ENCODE assay signal across 12 mouse cellular contexts in the genomic region with DNA sequence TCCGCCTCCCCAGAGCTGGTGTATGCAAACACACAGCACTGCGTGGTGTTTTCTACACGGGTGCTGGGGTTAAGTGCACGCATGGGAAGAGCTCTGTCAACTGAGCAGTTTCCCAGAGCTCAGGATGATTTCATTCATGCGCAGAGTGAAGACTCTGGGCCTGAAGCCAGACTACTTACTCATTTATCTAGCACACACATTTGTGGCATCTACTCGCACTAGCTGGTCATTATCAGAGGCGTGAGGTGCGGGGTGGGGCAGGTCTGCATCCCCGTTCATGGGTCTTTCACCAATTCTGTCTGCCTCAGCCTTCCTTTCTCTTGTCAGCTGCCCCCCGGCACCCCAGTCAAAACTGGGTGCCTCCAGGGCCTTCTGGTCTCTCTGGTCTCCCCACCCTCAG.
A peak's percentile ranks its signal among the peaks of the same experiment; 100 is the strongest.
DNase-seq lines count a peak whose midpoint lies in the region; ATAC-seq and TF ChIP-seq lines count a peak whose summit lies in the region.
"Had no signal": no experiment of that assay in that cellular context is flagged by ENCODE, and none has a peak within 500 bp of the region (broad histone marks: within the 10 kb centered on the region; RNA-seq: fewer than 3 reads in every experiment).

No protein-coding gene starts in this region.

- H3K4me3 ChIP-seq in MEL (ENCODE audit: control insufficient read depth in 1 of 2, insufficient read depth in 1 of 2, low read depth in 2 of 2, low read length in 2 of 2), result peak overlapping the region; percentile 1 to 14; a peak in 2 of 4 replicates
- no peak overlapping the region for H3K4me3 ChIP-seq in heart, embryonic 12.5 days
- H3K4me3 ChIP-seq in liver, embryonic 16.5 days (ENCODE audit: low read depth, low read length), result peak overlapping the region; percentile 20; the same call in 1 of the 2 replicates
- H3K4me3 ChIP-seq in midbrain, embryonic 14.5 days (replicated peaks; ENCODE audit: low read depth, low read length), result no peak overlapping the region
- H3K4me3 ChIP-seq: limb, embryonic 12.5 days had no signal

- no peaks in the 10 kb centered on the region for H3K27me3 ChIP-seq in MEL (ENCODE audit: control insufficient read depth in 1 of 2, insufficient read depth in 2 of 2, low read length in 2 of 2)
- no peaks in the 10 kb centered on the region for H3K27me3 ChIP-seq in heart, embryonic 12.5 days (replicated peaks)
- H3K27me3 ChIP-seq in liver, embryonic 16.5 days (ENCODE audit: control insufficient read depth, insufficient read depth, low read depth, low read length), result no peaks in the 10 kb centered on the region
- no peaks in the 10 kb centered on the region for H3K27me3 ChIP-seq in midbrain, embryonic 14.5 days (ENCODE audit: control insufficient read depth, insufficient read depth, low read length)
- H3K27me3 ChIP-seq: limb, embryonic 12.5 days had no signal

- TF ChIP-seq RAD21 in MEL (IDR thresholded peaks at IDR 0.05; ENCODE audit: low read depth, low read length), result no peak

- H3K9ac ChIP-seq in MEL (ENCODE audit: control insufficient read depth, low read depth, low read length, poor library complexity, severe bottlenecking), result peak overlapping the region; percentile 37
- 0 out of 2 replicates have a peak overlapping the region, but pooled peaks have one; percentile 11 for H3K9ac ChIP-seq in heart, embryonic 12.5 days
- peak overlapping the region; percentile 57 for H3K9ac ChIP-seq in liver, embryonic 16.5 days (ENCODE audit: low read depth, low read length)
- H3K9ac ChIP-seq in midbrain, embryonic 14.5 days (replicated peaks; ENCODE audit: low read length), result no peak overlapping the region
- H3K9ac ChIP-seq: forebrain, postnatal 0 days; limb, embryonic 12.5 days had no signal

- peak overlapping the region; percentile 76 for H3K27ac ChIP-seq in MEL (ENCODE audit: control insufficient read depth, low read depth, low read length)
- H3K27ac ChIP-seq in heart, embryonic 12.5 days (ENCODE audit: poor library complexity, severe bottlenecking), result peak overlapping the region; percentile 50
- peak overlapping the region; percentile 98 for H3K27ac ChIP-seq in liver, embryonic 16.5 days (ENCODE audit: low read length)
- no peak overlapping the region for H3K27ac ChIP-seq in midbrain, embryonic 14.5 days (replicated peaks; ENCODE audit: low read depth, low read length)
- H3K27ac ChIP-seq: limb, embryonic 12.5 days had no signal

- H3K36me3 ChIP-seq in MEL (ENCODE audit: control insufficient read depth in 1 of 2, insufficient read depth in 2 of 2, low read length in 2 of 2), result peaks cover 0 to 28% of the 10 kb centered on the region in 2 experiments; a peak in 2 of 4 replicates
- no peaks in the 10 kb centered on the region for H3K36me3 ChIP-seq in heart, embryonic 12.5 days
- H3K36me3 ChIP-seq in liver, embryonic 16.5 days (ENCODE audit: control insufficient read depth, insufficient read depth), result no peaks in the 10 kb centered on the region
- no peaks in the 10 kb centered on the region for H3K36me3 ChIP-seq in midbrain, embryonic 14.5 days (ENCODE audit: control insufficient read depth, insufficient read depth, low read length)
- H3K36me3 ChIP-seq: limb, embryonic 12.5 days had no signal

- no peak for TF ChIP-seq POLR2A in MEL (IDR thresholded peaks at IDR 0.05; ENCODE audit: control insufficient read depth in 1 of 2, insufficient read depth in 1 of 2, low read depth in 1 of 2, low read length in 2 of 2, poor library complexity in 1 of 2)

- H3K9me3 ChIP-seq in MEL (replicated peaks; ENCODE audit: insufficient read depth, low read length), result no peaks in the 10 kb centered on the region
- peaks cover 3% of the 10 kb centered on the region; the same call in 1 of the 2 replicates for H3K9me3 ChIP-seq in heart, embryonic 12.5 days (replicated peaks)
- peaks cover 4% of the 10 kb centered on the region for H3K9me3 ChIP-seq in liver, embryonic 16.5 days (replicated peaks; ENCODE audit: control insufficient read depth, low read length)
- no peaks in the 10 kb centered on the region for H3K9me3 ChIP-seq in midbrain, embryonic 14.5 days (ENCODE audit: control insufficient read depth, low read length)

- 46% methylated on average over 10 of the region's 10 CpGs for WGBS in heart, embryonic 12.5 days
- 28% methylated on average over 10 of the region's 10 CpGs for WGBS in liver, embryonic 16.5 days (ENCODE audit: insufficient replicate concordance)
- WGBS in midbrain, embryonic 14.5 days, result 89% methylated on average over 10 of the region's 10 CpGs

- peaks cover 11 to 29% of the 10 kb centered on the region in 2 experiments for H3K4me1 ChIP-seq in MEL (ENCODE audit: control insufficient read depth in 1 of 2, insufficient read depth in 2 of 2, low read length in 2 of 2)
- peaks cover 41% of the 10 kb centered on the region for H3K4me1 ChIP-seq in heart, embryonic 12.5 days (replicated peaks)
- peaks cover 33% of the 10 kb centered on the region for H3K4me1 ChIP-seq in liver, embryonic 16.5 days (ENCODE audit: control insufficient read depth, low read depth, low read length)
- H3K4me1 ChIP-seq in midbrain, embryonic 14.5 days (ENCODE audit: control insufficient read depth, insufficient read depth, low read length), result no peaks in the 10 kb centered on the region

- H3K79me2 ChIP-seq in MEL (ENCODE audit: control insufficient read depth, insufficient read depth, low read length, poor library complexity), result no peaks in the 10 kb centered on the region

- TF ChIP-seq CTCF in MEL (IDR thresholded peaks at IDR 0.05 in 2 of 3, conservative IDR thresholded peaks at IDR 0.05 in 1 of 3; ENCODE audit: control insufficient read depth in 1 of 3, insufficient read depth in 1 of 3, low read depth in 2 of 3, low read length in 3 of 3, poor library complexity in 1 of 3, severe bottlenecking in 1 of 3), result no peak

- peak; percentile 90 to 95 for TF ChIP-seq EP300 in MEL (IDR thresholded peaks at IDR 0.05; ENCODE audit: low read depth in 1 of 2, low read length in 2 of 2)

- DNase-seq in frontal cortex, postnatal 36 days (ENCODE audit: low spot score in 2 of 2), result peak; percentile 21 to 33
- DNase-seq in frontal cortex, postnatal 10 days (ENCODE audit: low spot score in 2 of 2), result no peak
- peak; percentile 91 for DNase-seq in MEL (ENCODE audit: low read depth, low spot score)
- DNase-seq in ovary, adult 18-20 months (ENCODE audit: low spot score), result no peak
- DNase-seq in midbrain, embryonic 14.5 days, result no peak
- no peak for DNase-seq in layer of hippocampus, adult 11-12 months (ENCODE audit: low spot score)
- DNase-seq: B cell, adult 2 months; forebrain, postnatal 0 days; kidney, adult 18-20 months had no signal

- ATAC-seq in heart, embryonic 12.5 days (ENCODE audit: insufficient number of reproducible peaks, low FRiP score), result peak; percentile 84
- ATAC-seq in liver, embryonic 16.5 days (ENCODE audit: low read depth), result peak; percentile 95
- ATAC-seq in midbrain, embryonic 14.5 days (ENCODE audit: low FRiP score, low TSS enrichment), result no peak
- ATAC-seq: forebrain, postnatal 0 days had no signal

- H3K4me2 ChIP-seq in heart, embryonic 12.5 days, result 0 out of 2 replicates have a peak overlapping the region, but pooled peaks have one; percentile 12
- H3K4me2 ChIP-seq in liver, embryonic 16.5 days (ENCODE audit: low read depth, low read length), result peak overlapping the region; percentile 62
- H3K4me2 ChIP-seq in midbrain, embryonic 14.5 days (ENCODE audit: low read length), result no peak overlapping the region
- H3K4me2 ChIP-seq: limb, embryonic 12.5 days had no signal

TF ChIP-seq in MEL, 35 proteins besides CTCF, POLR2A, EP300 and RAD21 (continues in another document):
- TF ChIP-seq UBTF (IDR thresholded peaks at IDR 0.05; ENCODE audit: borderline replicate concordance, insufficient read depth, low read depth, low read length) (no peak), USF1 (IDR thresholded peaks at IDR 0.05; ENCODE audit: low read depth, low read length) (no peak), TAL1 (IDR thresholded peaks at IDR 0.05; ENCODE audit: low read length) (peak; percentile 78), USF2 (IDR thresholded peaks at IDR 0.05; ENCODE audit: borderline replicate concordance in 1 of 2, insufficient read depth in 1 of 2, low read depth in 1 of 2, low read length in 2 of 2) (no peak), MYB (IDR thresholded peaks at IDR 0.05; ENCODE audit: low read depth, low read length) (0 out of 2 replicates have a peak, but pooled peaks have one; percentile 31), JUND (IDR thresholded peaks at IDR 0.05; ENCODE audit: low read depth, low read length) (0 out of 2 replicates have a peak, but pooled peaks have one; percentile 50), E2F4 (IDR thresholded peaks at IDR 0.05; ENCODE audit: borderline replicate concordance, low read depth, low read length) (no peak), ZNF384 (IDR thresholded peaks at IDR 0.05; ENCODE audit: low read depth, low read length) (no peak), MAFK (IDR thresholded peaks at IDR 0.05; ENCODE audit: borderline replicate concordance, low read depth, low read length) (no peak), MYC (IDR thresholded peaks at IDR 0.05; ENCODE audit: low read depth, low read length) (peak; percentile 63; the same call in 1 of the 2 replicates), SIN3A (IDR thresholded peaks at IDR 0.05; ENCODE audit: low read length) (peak; percentile 79), GATA1 (IDR thresholded peaks at IDR 0.05; ENCODE audit: low read depth, low read length) (peak; percentile 91), ZKSCAN1 (IDR thresholded peaks at IDR 0.05; ENCODE audit: low read depth, low read length) (no peak), CHD2 (IDR thresholded peaks at IDR 0.05; ENCODE audit: low read length) (no peak), TCF12 (IDR thresholded peaks at IDR 0.05; ENCODE audit: low read depth, low read length) (peak; percentile 90), BHLHE40 (IDR thresholded peaks at IDR 0.05; ENCODE audit: borderline replicate concordance, low read depth, low read length) (peak; percentile 43; the same call in 1 of the 2 replicates), POLR2AphosphoS2 (IDR thresholded peaks at IDR 0.05; ENCODE audit: low read length) (no peak), ZC3H11A (IDR thresholded peaks at IDR 0.05; ENCODE audit: low read depth, low read length) (no peak), RCOR1 (IDR thresholded peaks at IDR 0.05; ENCODE audit: low read depth, low read length) (peak; percentile 71; the same call in 1 of the 2 replicates), CHD1 (IDR thresholded peaks at IDR 0.05; ENCODE audit: low read depth, low read length) (no peak), NRF1 (IDR thresholded peaks at IDR 0.05; ENCODE audit: insufficient read depth, low read depth, low read length, poor library complexity, severe bottlenecking) (peak; percentile 59; the same call in 1 of the 2 replicates), ETS1 (IDR thresholded peaks at IDR 0.05; ENCODE audit: low read depth, low read length) (peak; percentile 88), GABPA (IDR thresholded peaks at IDR 0.05; ENCODE audit: low read depth, low read length) (no peak), MXI1 (IDR thresholded peaks at IDR 0.05; ENCODE audit: low read depth, low read length) (peak; percentile 54; the same call in 1 of the 2 replicates), ELF1 (IDR thresholded peaks at IDR 0.05; ENCODE audit: low read depth, low read length) (no peak)

Comparison
In these comparisons a context has a peak if more than half of its experiments do, and no peak if none do; other contexts are left out.
1. DNase-seq: peak in frontal cortex, postnatal 36 days (2 of 2) and MEL (single experiment); none in frontal cortex, postnatal 10 days (0 of 2), ovary, adult 18-20 months (single experiment), midbrain, embryonic 14.5 days (single experiment) and layer of hippocampus, adult 11-12 months (single experiment).
2. H3K4me3 ChIP-seq: peak in MEL (2 of 2) and liver, embryonic 16.5 days (single experiment); none in heart, embryonic 12.5 days (single experiment) and midbrain, embryonic 14.5 days (single experiment).